Mouse (Mus musculus): ENCODE measurements around the gene Myo5c. TPM values are rescaled to one million over a fixed set of nuclear protein-coding genes. Genes with fewer than 3 reads are reported as not detected.
"Not testable (repeated sequence)": the region's sequence is repeated elsewhere in the genome, so short reads cannot be mapped to it uniquely, and the experiment has no call there.

Gene Myo5c
- total RNA-seq, 2 experiments from 2014 or later = 0.59 to 0.81 TPM

- no peak overlapping the region for H3K4me3 ChIP-seq
- DNase-seq (ENCODE audit: low spot score in 2 of 2) = no peak
- no peak for TF ChIP-seq CTCF (conservative IDR thresholded peaks at IDR 0.05)
- H3K27ac ChIP-seq = no peak overlapping the region
Observed at GRCm38 (mm10) chr9:75248874-75249273, 17.1 kb downstream of the Myo5c start.

- not testable (repeated sequence) for H3K4me3 ChIP-seq; DNase-seq (ENCODE audit: low spot score in 2 of 2)
- peak overlapping the region; percentile 89 for H3K27ac ChIP-seq
Observed at GRCm38 (mm10) chr9:75253158-75253557, 21.3 kb downstream of the Myo5c start.

- DNase-seq (ENCODE audit: low spot score in 2 of 2) = no peak
- Histone ChIP-seq H3K4me3 (no peak overlapping the region), H3K27ac (peak overlapping the region; percentile 89)
- no peak for TF ChIP-seq CTCF (conservative IDR thresholded peaks at IDR 0.05)
Observed at GRCm38 (mm10) chr9:75253766-75254165, 21.9 kb downstream of the Myo5c start.

GRCm38 (mm10) chr9:75254196-75254955 is 22.6 kb downstream of the Myo5c start:
- peak; percentile 47 to 79 for DNase-seq (ENCODE audit: low spot score in 2 of 2)
- H3K27ac ChIP-seq = peak overlapping the region; percentile 89
- no peak for TF ChIP-seq CTCF (conservative IDR thresholded peaks at IDR 0.05)
- H3K4me3 ChIP-seq = no peak overlapping the region

- DNase-seq (ENCODE audit: low spot score in 2 of 2) = no peak
- no peak overlapping the region for H3K4me3 ChIP-seq
- no peak overlapping the region for H3K27ac ChIP-seq
- TF ChIP-seq CTCF (conservative IDR thresholded peaks at IDR 0.05) = no peak
Observed at GRCm38 (mm10) chr9:75255820-75256545, 24.2 kb downstream of the Myo5c start.

GRCm38 (mm10) chr9:75258792-75259191 is 27.0 kb downstream of the Myo5c start:
- no peak overlapping the region for H3K27ac ChIP-seq

GRCm38 (mm10) chr9:75259656-75260055 is 27.8 kb downstream of the Myo5c start:
- Histone ChIP-seq H3K4me3 (no peak overlapping the region), H3K27ac (no peak overlapping the region)
- peak; percentile 63 for TF ChIP-seq CTCF (conservative IDR thresholded peaks at IDR 0.05)
- no peak for DNase-seq (ENCODE audit: low spot score in 2 of 2)

More at GRCm38 (mm10) chr9:75258792-75259191, 27.0 kb downstream of the Myo5c start:
- no peak for TF ChIP-seq CTCF (conservative IDR thresholded peaks at IDR 0.05)
- DNase-seq (ENCODE audit: low spot score in 2 of 2) = no peak
- no peak overlapping the region for H3K4me3 ChIP-seq

- no peak for TF ChIP-seq CTCF (conservative IDR thresholded peaks at IDR 0.05)
- no peak for DNase-seq (ENCODE audit: low spot score in 2 of 2)
- Histone ChIP-seq H3K4me3 (no peak overlapping the region), H3K27ac (no peak overlapping the region)
Observed at GRCm38 (mm10) chr9:75261332-75261872, 29.6 kb downstream of the Myo5c start.

GRCm38 (mm10) chr9:75262235-75262826 is 30.5 kb downstream of the Myo5c start:
- peak; percentile 64 for TF ChIP-seq CTCF (conservative IDR thresholded peaks at IDR 0.05)
- DNase-seq (ENCODE audit: low spot score in 2 of 2) = no peak
- no peak overlapping the region for H3K27ac ChIP-seq

GRCm38 (mm10) chr9:75264008-75264718 is 32.3 kb downstream of the Myo5c start:
- no peak overlapping the region for H3K27ac ChIP-seq
- no peak for TF ChIP-seq CTCF (conservative IDR thresholded peaks at IDR 0.05)
- no peak overlapping the region for H3K4me3 ChIP-seq
- no peak for DNase-seq (ENCODE audit: low spot score in 2 of 2)

More at GRCm38 (mm10) chr9:75262235-75262826, 30.5 kb downstream of the Myo5c start:
- H3K4me3 ChIP-seq = no peak overlapping the region

- TF ChIP-seq CTCF (conservative IDR thresholded peaks at IDR 0.05) = peak; percentile 56
- Histone ChIP-seq H3K4me3 (no peak overlapping the region), H3K27ac (no peak overlapping the region)
- no peak for DNase-seq (ENCODE audit: low spot score in 2 of 2)
Observed at GRCm38 (mm10) chr9:75267147-75267546, 35.3 kb downstream of the Myo5c start.

- DNase-seq (ENCODE audit: low spot score in 2 of 2) = no peak
- no peak for TF ChIP-seq CTCF (conservative IDR thresholded peaks at IDR 0.05)
- Histone ChIP-seq H3K4me3 (no peak overlapping the region), H3K27ac (no peak overlapping the region)
Observed at GRCm38 (mm10) chr9:75270382-75270781, 38.6 kb downstream of the Myo5c start.

All from layer of hippocampus, adult 2 months (tissue).